Mouse (Mus musculus) limb, embryonic 12.5 days (tissue): ENCODE results near the gene Setx. TPM values are rescaled to one million over a fixed set of nuclear protein-coding genes. Genes with fewer than 3 reads are reported as not detected.

Experiments used
- ATAC-seq: fragments of 200-750 bp; cut with Nextera tagmentation; 2 replicates; pipeline ENCODE4 v1.8.0; 2017; ENCODE audit warnings: low read depth, moderate TSS enrichment; ENCODE audit not compliant: insufficient number of reproducible peaks, insufficient read depth, low FRiP score, low TSS enrichment
- H3K27ac ChIP-seq: fragments of 300-500 bp; sonication (generic); 2 replicates; pipeline ENCODE4 v1.5.1; 2016; ENCODE audit warnings: mild to moderate bottlenecking, moderate library complexity
- H3K27me3 ChIP-seq: fragments of 300-500 bp; sonication (generic); 2 replicates; pipeline ENCODE4 v1.6.1; 2016; ENCODE audit warnings: mild to moderate bottlenecking, moderate library complexity
- H3K36me3 ChIP-seq: fragments of 300-500 bp; sonication (generic); 2 replicates; pipeline ENCODE4 v1.6.1; 2016; ENCODE audit warnings: mild to moderate bottlenecking, moderate library complexity
- H3K4me1 ChIP-seq: fragments of 300-500 bp; sonication (generic); replicated peaks from 2 replicates; pipeline ENCODE4 v1.6.1; 2016
- H3K4me2 ChIP-seq: fragments of 300-500 bp; sonication (generic); 2 replicates; pipeline ENCODE4 v1.6.1; 2016; ENCODE audit warnings: mild to moderate bottlenecking, moderate library complexity
- H3K4me3 ChIP-seq: fragments of 300-500 bp; sonication (generic); replicated peaks from 2 replicates; pipeline ENCODE4 v1.5.1; 2016; ENCODE audit warnings: mild to moderate bottlenecking
- H3K9ac ChIP-seq: fragments of 300-500 bp; sonication (generic); replicated peaks from 2 replicates; pipeline ENCODE4 v1.6.1; 2016; ENCODE audit warnings: mild to moderate bottlenecking, moderate library complexity
- H3K9me3 ChIP-seq: fragments of 300-500 bp; sonication (generic); 2 replicates; pipeline ENCODE4 v1.6.1; 2016; ENCODE audit warnings: mild to moderate bottlenecking, moderate library complexity
- whole genome bisulfite sequencing: fragments of 180-500 bp; shearing (Covaris S2); methylation state at CpG from one replicate; pipeline ENCODE4 v1.1.7; 2016; 5-methylcytosine and 5-hydroxymethylcytosine counted together
- polyA plus RNA-seq: library from polyadenylated mRNA; unstranded; fragments of >200 nt; fragmentation: Nextera tagmentation; extraction: Ambion mirVana; gene quantifications from 2 replicates; pipeline ENCODE4 v1.2.1, GENCODE M21; 2016

Gene Setx
- polyA plus RNA-seq, 1 experiment from 2014 or later = 14.8 TPM

DNA sequence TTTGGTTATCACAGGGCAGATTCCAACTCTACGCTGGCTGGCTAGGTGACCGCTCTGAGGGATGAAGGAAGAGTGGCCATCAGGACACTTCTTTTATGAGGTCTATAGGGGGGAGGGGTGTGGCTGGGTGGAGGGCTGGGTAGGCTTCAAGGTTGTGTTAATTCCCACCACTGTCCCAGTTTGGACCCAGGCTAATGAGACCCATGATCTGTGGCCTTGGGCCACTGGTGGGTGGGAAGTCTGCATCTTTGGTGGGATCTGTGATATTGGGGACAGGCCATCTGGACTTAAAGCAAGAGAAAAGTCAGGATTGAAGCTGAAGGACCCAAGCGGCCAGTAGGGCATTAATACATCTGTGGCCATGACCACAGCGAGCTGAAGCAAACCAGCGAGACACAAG, 94.8 kb downstream of the Setx start:
- H3K4me1 ChIP-seq = no peaks in the 10 kb centered on the region; the same call in 1 of the 2 replicates
- no peak overlapping the region for H3K4me2 ChIP-seq
- no peaks in the 10 kb centered on the region for H3K9me3 ChIP-seq
- H3K9ac ChIP-seq = no peak overlapping the region
- no peaks in the 10 kb centered on the region for H3K27me3 ChIP-seq
- H3K36me3 ChIP-seq = no peaks in the 10 kb centered on the region
- H3K27ac ChIP-seq = no peak overlapping the region
- no peak overlapping the region for H3K4me3 ChIP-seq
- ATAC-seq = no peak
- 95% methylated on average over 5 of the region's 5 CpGs for WGBS

DNA sequence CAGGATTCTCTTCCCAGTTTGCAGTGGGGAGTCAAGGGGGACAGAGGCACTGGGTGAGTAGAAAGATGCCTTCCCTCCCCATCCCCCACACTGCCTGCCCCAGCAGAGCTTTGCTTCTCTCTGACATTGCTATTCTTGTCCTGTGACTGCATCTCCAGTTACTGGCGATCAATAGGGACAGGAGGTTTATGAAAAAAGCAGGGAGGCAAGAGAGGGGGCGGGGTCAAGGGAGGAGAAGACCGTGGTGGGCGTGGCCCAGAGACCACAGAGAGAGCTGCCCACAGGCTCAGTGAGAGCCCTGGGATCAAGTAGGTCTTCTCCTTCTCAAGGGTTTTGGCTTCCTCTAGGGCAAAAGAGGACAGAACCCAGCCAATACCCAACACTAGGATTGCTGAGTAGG, 98.3 kb downstream of the Setx start:
- Histone ChIP-seq H3K9me3 (no peaks in the 10 kb centered on the region), H3K4me2 (no peak overlapping the region), H3K36me3 (no peaks in the 10 kb centered on the region), H3K27me3 (no peaks in the 10 kb centered on the region), H3K4me1 (no peaks in the 10 kb centered on the region), H3K27ac (no peak overlapping the region), H3K9ac (no peak overlapping the region), H3K4me3 (no peak overlapping the region)
- no peak for ATAC-seq
- 3% methylated on average over 4 of the region's 4 CpGs for WGBS

GRCm38 (mm10) chr2:29223591-29224262, 99.7 kb downstream of the Setx start:
- 52% methylated on average over 7 of the region's 7 CpGs for WGBS
- no peak overlapping the region for H3K27ac ChIP-seq
- H3K4me1 ChIP-seq = no peaks in the 10 kb centered on the region

DNA sequence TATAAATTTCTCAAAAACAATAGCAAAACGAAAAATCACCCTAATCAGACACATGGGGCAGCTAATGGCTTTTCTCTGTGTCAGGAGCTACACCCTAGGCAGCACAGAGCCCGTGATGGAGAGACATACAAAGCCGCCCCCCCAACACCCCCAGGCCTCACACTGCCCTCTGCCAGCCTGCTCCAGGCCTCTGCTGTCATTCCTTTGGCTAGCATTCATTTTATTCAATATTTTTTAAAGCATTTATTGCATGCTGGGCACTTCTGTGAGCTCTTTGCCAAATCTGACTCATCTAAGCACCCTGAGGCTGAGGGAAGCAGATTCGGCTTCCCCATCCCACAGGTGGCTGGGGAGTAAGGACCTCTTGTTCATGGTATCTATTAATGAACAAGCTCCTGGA, 102.7 kb downstream of the Setx start:
- no peaks in the 10 kb centered on the region for H3K36me3 ChIP-seq
- H3K9ac ChIP-seq = no peak overlapping the region
- no peak overlapping the region for H3K27ac ChIP-seq
- H3K4me3 ChIP-seq = no peak overlapping the region
- H3K4me2 ChIP-seq = no peak overlapping the region
- no peaks in the 10 kb centered on the region for H3K4me1 ChIP-seq
- no peaks in the 10 kb centered on the region for H3K9me3 ChIP-seq
- no peak for ATAC-seq
- 73% methylated on average over 4 of the region's 4 CpGs for WGBS
- H3K27me3 ChIP-seq = no peaks in the 10 kb centered on the region

More at GRCm38 (mm10) chr2:29223591-29224262, 99.7 kb downstream of the Setx start:
- no peaks in the 10 kb centered on the region for H3K36me3 ChIP-seq
- H3K9ac ChIP-seq = no peak overlapping the region
- no peaks in the 10 kb centered on the region for H3K27me3 ChIP-seq
- no peak for ATAC-seq
- H3K4me2 ChIP-seq = no peak overlapping the region
- no peak overlapping the region for H3K4me3 ChIP-seq
- H3K9me3 ChIP-seq = no peaks in the 10 kb centered on the region

- ATAC-seq = no peak
- Histone ChIP-seq H3K4me3 (no peak overlapping the region), H3K36me3 (no peaks in the 10 kb centered on the region), H3K27me3 (no peaks in the 10 kb centered on the region; the same call in 1 of the 2 replicates), H3K4me2 (no peak overlapping the region), H3K9ac (no peak overlapping the region), H3K9me3 (no peaks in the 10 kb centered on the region), H3K27ac (no peak overlapping the region), H3K4me1 (no peaks in the 10 kb centered on the region)
- WGBS = 65% methylated on average over 9 of the region's 9 CpGs
Measured at GRCm38 (mm10) chr2:29230191-29230835, 106.3 kb downstream of the Setx start.

Other genes with a start within 250 kb of the Setx start
- gene Barhl1, start 207.5 kb upstream of the Setx start, polyA plus RNA-seq = not detected in 2 replicates
- gene Cfap77, start 69.1 kb upstream of the Setx start, polyA plus RNA-seq = 0.41 and 0.46 TPM in 2 replicates
- gene Ttf1, start 63.9 kb upstream of the Setx start, polyA plus RNA-seq = 12.9 and 13.7 TPM in 2 replicates
- gene Ntng2, start 128.8 kb downstream of the Setx start, polyA plus RNA-seq = 0.22 and 0.55 TPM in 2 replicates
- gene Med27, start 222.6 kb downstream of the Setx start, polyA plus RNA-seq = 48.4 and 54.6 TPM in 2 replicates